Mouse (Mus musculus) kidney, postnatal 14 days (tissue): ENCODE data around the gene Olfr533.
"Not testable (repeated sequence)": the region's sequence is repeated elsewhere in the genome, so short reads cannot be mapped to it uniquely, and the experiment has no call there.

Experiments used
- DNase-seq: peaks from one replicate; pipeline ENCODE4 v3.0.0; 2022; ENCODE audit warnings: mixed read lengths

The Olfr533 gene

DNA sequence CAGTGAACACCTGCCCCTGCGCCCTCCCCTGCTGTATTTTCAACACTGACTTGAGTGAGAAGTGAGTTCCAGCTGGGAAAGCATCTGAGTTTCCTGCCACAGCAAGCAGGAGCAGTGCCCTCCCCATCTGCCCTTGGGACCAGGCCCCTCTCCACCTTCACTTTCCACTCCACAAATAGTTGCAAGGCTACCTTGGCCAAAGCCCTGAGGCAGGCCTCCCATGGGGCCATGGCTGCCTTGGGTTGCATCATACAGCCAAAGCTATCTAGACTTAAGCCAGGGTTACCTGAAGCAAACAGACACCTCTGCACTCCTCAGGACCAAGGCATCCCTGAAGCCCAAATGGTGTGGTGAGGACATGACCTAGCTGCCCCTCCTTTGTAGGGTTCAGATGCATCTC lies at the start of gene Olfr533:
Olfr533 (plus strand) TSS at position 301 of the 400 bp plus-strand sequence.
- not testable (repeated sequence) for DNase-seq

DNA sequence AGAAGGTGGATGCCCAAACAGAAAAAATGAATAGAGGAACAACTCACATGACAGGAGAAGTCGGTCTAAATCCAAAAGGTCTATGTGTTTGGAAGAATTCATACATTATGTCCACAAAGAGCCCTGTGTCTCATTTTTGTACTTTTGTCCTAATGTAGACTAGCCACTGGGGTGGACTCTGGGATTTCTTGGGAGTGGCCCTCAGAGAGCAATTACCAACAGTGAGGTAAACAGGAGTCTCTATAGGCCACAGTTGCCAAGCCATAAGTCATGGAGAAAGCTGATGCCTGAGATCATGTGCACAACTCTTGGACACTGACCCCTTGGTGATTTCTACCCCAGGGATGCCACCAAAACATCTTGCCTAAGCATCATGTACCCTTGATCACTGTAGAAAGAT lies 41.6 kb upstream of the Olfr533 start, which contains the start of gene Olfr532:
Olfr532 (minus strand) TSS at position 101 of the 400 bp plus-strand sequence.
- no peak for DNase-seq

DNA sequence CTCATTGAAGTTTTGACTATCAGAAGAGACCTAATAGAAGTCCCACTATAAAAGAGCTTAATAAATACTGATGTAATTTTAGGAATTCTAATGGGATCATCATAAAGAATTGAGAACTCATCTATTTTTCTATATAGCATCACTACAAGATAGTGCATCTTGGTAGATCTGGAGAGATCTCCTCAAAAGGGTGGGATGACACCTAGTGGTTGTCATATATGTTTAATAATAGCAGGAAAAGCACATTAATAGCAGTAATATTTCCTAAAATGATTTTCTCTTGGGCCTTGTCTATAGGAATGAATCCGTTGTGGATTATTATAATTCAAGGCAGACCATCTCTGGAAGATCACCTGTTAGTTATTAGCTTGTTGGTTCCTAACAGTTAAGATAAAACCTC lies 20.0 kb upstream of the Olfr533 start:
- DNase-seq: no peak

DNA sequence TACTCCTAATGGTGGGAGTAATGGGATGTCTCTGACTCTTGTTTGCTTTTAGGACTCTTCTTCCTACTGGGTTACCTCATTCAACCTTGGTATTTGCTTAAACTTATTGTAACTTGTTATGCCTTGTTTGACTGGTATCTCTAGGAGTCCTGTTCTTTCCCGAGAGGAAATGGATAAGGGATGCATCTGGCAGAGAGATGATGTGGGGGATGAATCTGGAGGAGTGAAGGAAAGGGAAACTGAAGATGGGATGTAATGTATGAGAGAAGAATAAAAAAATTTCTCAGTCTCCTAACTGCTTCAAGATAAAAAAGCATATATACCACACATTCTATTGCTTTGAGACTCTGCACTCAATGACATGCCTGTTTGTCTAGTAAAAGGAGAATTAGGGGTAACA lies 14.7 kb downstream of the Olfr533 start:
- no peak for DNase-seq

DNA sequence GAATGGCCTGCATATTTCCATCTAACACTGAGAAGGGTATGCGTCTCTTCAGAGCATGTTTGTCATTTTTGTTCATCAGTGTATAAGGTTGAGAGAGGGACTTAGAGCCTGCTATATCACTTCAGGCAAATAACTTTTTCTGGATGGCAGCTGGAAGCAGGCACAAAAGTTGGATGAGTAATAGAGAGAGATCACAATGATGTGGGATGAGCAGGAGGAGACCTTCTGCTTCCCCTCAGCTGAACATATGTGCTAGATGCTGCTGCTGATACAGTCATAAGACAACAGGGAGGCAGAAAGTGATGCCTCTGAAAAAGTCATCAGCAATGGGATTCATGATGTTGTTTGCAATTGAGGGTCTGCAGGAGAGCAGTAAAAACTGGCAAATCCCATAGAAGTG lies 15.6 kb downstream of the Olfr533 start:
- DNase-seq: no peak

DNA sequence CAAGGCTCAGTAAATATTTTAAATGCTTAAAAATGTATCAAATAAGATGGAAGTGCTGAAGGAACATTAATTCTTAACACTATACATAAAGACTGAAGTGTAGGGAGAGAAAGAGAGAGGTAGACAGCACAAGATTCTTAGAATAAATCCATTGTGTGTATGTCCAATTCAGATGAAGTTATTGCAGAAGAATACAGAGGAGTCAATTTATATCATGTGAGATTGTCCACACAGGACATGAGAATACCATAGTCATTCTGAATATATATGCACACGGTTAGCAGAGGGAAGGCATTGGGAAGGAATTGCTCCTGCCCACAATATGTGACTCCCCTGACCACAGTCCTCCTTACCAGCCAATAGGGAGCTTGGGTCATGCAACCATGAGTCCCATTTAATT lies 20.7 kb downstream of the Olfr533 start, which contains the start of gene Olfr535:
Olfr535 (plus strand) TSS at position 301 of the 400 bp plus-strand sequence.
- no peak for DNase-seq

DNA sequence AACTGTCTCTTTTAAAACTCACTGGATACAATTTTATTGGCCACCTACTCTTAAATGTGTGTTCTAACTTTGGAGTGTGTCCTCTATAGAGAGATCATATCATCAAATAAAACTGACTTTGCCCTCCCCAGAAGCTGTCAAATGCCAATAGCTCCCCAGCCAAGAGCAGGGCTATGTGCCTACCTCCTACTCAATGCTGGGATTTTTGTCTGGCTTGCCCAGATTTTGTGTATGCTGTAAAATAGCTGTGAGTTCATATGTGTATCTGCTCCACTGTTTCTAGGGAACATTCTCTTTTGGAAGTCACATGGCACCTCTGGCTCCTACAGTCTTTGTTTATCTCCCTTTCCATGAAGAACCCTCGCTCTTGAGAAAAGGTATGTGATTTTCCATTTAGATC lies 25.8 kb downstream of the Olfr533 start:
- DNase-seq: no peak

DNA sequence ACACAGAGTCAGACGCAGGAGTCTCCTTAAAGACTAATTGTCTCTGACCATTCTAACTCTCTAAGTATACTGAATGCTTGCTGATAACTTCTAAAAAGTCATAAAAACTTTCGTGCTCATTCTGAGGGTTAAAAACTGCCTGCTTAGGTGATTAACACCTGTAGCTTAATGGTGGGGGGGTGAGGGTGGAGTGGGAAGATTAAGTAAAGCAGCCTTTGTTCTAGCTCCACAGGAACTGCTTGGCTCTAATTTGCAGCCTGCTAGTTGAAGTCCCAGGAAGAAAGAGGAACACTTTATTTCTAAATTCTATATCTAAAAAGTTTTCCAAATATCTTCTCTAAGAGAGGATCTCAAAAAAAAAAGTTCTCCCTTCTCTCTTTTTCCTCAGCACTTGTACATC lies 31.1 kb downstream of the Olfr533 start:
- DNase-seq: no peak

DNA sequence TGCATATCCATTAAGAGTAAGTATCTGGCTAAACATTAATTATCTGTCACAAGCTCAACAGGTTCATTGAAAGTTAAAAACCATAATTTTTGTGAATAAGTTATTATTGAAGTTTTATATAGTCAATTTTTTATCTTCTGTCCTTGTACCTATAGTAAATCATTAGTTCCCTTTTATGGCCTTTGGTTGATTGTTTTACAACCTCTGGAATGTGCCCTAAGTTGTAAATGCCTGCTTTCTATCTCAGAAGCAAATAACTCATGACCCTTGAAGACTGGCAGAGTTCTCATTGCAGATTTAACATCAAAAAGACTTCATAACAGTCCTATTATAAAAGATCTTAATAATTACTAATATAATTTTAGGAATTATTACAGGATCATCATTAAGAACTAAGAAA lies 31.5 kb downstream of the Olfr533 start:
- DNase-seq: no peak

DNA sequence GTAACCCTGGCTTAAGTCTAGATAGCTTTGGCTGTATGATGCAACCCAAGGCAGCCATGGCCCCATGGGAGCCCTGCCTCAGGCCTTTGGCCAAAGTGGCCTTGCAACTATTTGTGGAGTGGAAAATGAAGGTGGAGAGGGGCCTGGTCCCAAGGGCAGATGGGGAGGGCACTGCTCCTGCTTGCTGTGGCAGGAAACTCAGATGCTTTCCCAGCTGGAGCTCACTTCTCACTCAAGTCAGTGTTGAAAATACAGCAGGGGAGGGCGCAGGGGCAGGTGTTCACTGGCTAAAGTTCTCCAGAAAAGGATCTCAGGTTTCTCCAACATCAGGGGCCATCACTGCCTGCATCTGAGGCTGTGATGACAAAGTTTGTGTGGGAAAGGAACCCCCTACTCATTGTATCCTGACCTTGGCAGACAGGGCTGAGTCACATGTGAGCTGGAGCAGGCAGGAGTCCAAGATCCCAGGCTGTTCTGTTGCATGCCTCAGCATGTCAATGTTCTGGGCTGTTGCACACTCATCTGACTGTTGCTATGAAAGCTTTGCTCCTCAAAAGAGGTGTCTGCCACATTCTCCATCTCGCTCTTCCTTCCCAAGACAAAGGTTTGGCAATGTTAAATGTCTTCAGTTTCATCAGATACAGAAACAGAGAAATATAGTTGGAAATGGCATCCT lies 44.3 kb downstream of the Olfr533 start, which contains the start of gene Olfr536:
Olfr536 (minus strand) TSS at position 51 of the 676 bp plus-strand sequence.
- DNase-seq: peak; percentile 1
